Mouse (Mus musculus): ENCODE data around the gene Scp2.

DNA sequence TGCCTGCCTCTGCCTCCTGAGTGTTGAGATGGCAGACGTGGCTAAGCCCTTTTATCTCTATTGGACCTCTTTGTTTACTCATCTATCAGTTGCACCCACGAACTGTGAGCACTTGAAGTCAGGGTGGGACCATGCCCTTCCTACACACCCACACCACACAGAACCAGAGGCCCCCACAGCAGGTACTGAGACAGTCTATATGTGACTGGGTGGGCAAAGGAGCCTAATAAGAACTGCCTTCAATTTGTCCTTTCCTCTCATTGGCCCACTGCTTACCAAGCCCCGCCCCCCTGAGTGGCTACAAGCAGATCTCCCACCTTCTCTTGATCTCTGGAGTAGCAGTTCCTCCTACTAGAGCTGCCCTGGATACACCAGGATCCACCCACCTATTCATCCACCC lies 118.6 kb downstream of the Scp2 start:
- TF ChIP-seq POLR2A (IDR thresholded peaks at IDR 0.05; ENCODE audit: low read depth, low read length), result no peak
- no peak for TF ChIP-seq CTCF (IDR thresholded peaks at IDR 0.05; ENCODE audit: extremely low read depth, insufficient read length, insufficient replicate concordance, low read depth, low read length)

All from small intestine, adult 2 months (tissue).